Mouse (Mus musculus): ENCODE measurements around the gene Tenm2.

Tenm2 gene

GRCm38 (mm10) chr11:36692637-36693036, 543.1 kb downstream of the Tenm2 start:
- DNase-seq: no peak

GRCm38 (mm10) chr11:36690826-36691225, 544.9 kb downstream of the Tenm2 start:
- no peak for DNase-seq

- no peak for DNase-seq
Observed at GRCm38 (mm10) chr11:36686253-36686652, 549.5 kb downstream of the Tenm2 start.

GRCm38 (mm10) chr11:36679361-36679760, 556.4 kb downstream of the Tenm2 start:
- DNase-seq: no peak

GRCm38 (mm10) chr11:36678542-36678941, 557.2 kb downstream of the Tenm2 start:
- DNase-seq: no peak

- no peak for DNase-seq
Observed at GRCm38 (mm10) chr11:36678057-36678396, 557.7 kb downstream of the Tenm2 start.

- peak; percentile 73 for DNase-seq
Observed at GRCm38 (mm10) chr11:36677321-36678056, 558.3 kb downstream of the Tenm2 start.

GRCm38 (mm10) chr11:36676446-36677284, 559.1 kb downstream of the Tenm2 start:
- DNase-seq: peak; percentile 12

GRCm38 (mm10) chr11:36674902-36675422, 560.8 kb downstream of the Tenm2 start:
- no peak for DNase-seq

GRCm38 (mm10) chr11:36674141-36674540, 561.6 kb downstream of the Tenm2 start:
- DNase-seq: no peak

- no peak for DNase-seq
Observed at GRCm38 (mm10) chr11:36671196-36671595, 564.6 kb downstream of the Tenm2 start.

- no peak for DNase-seq
Observed at GRCm38 (mm10) chr11:36664026-36664425, 571.7 kb downstream of the Tenm2 start.

- no peak for DNase-seq
Observed at GRCm38 (mm10) chr11:36663571-36663970, 572.2 kb downstream of the Tenm2 start.

GRCm38 (mm10) chr11:36653656-36654323, 582.0 kb downstream of the Tenm2 start:
- DNase-seq: no peak

- DNase-seq: no peak
Observed at GRCm38 (mm10) chr11:36647179-36647578, 588.6 kb downstream of the Tenm2 start.

GRCm38 (mm10) chr11:36635082-36635481, 600.7 kb downstream of the Tenm2 start:
- DNase-seq: no peak

- no peak for DNase-seq
Observed at GRCm38 (mm10) chr11:36632201-36632600, 603.6 kb downstream of the Tenm2 start.

- no peak for DNase-seq
Observed at GRCm38 (mm10) chr11:36613807-36614206, 622.0 kb downstream of the Tenm2 start.

GRCm38 (mm10) chr11:36604815-36605382, 630.9 kb downstream of the Tenm2 start:
- DNase-seq: no peak

GRCm38 (mm10) chr11:36604272-36604671, 631.5 kb downstream of the Tenm2 start:
- DNase-seq: no peak

- DNase-seq: no peak
Observed at GRCm38 (mm10) chr11:36592471-36592870, 643.3 kb downstream of the Tenm2 start.

GRCm38 (mm10) chr11:36566146-36566545, 669.6 kb downstream of the Tenm2 start:
- peak; percentile 89 for DNase-seq

GRCm38 (mm10) chr11:36562851-36563250, 672.9 kb downstream of the Tenm2 start:
- DNase-seq: no peak
